Mouse (Mus musculus) lung, adult 2 months (tissue): Measurements from ENCODE around the gene Fbxw15.
"Not testable (repeated sequence)": the region's sequence is repeated elsewhere in the genome, so short reads cannot be mapped to it uniquely, and the experiment has no call there.

Source experiments
- CTCF ChIP-seq: fragments of 200-500 bp; IDR thresholded peaks from 2 replicates; pipeline ENCODE4 v1.5.1; 2011; ENCODE audit warnings: mild to moderate bottlenecking, low read length, control low read depth; ENCODE audit not compliant: insufficient read depth
- POLR2A ChIP-seq: fragments of 200-500 bp; IDR thresholded peaks from 2 replicates; pipeline ENCODE4 v1.6.1; 2011; ENCODE audit warnings: low read depth, mild to moderate bottlenecking, control low read depth, low read length, borderline replicate concordance; ENCODE audit errors: extremely low read depth

DNA sequence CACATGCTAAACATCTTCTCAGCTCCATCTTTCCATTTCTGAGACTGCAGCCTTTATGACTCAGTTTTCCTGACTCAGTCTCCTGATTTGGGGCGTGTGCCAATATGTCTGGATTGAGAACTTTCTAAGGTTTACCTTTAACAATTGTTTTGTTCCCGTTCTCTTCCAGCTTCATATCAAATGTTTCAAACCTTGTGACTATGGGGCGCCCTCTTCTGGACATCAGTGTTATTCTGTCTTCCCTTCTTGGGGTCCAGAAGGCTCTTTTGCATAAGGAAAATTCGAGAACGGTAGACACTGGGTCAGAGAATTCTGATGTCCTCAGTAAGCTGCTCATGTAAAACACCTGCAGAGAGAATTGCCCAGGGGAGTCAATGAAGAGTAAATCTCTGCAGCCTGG, 38.8 kb upstream of the Fbxw15 start:
- not testable (repeated sequence) for TF ChIP-seq CTCF, POLR2A
